ENCODE assay signal across 10 mouse cellular contexts in the genomic region with DNA sequence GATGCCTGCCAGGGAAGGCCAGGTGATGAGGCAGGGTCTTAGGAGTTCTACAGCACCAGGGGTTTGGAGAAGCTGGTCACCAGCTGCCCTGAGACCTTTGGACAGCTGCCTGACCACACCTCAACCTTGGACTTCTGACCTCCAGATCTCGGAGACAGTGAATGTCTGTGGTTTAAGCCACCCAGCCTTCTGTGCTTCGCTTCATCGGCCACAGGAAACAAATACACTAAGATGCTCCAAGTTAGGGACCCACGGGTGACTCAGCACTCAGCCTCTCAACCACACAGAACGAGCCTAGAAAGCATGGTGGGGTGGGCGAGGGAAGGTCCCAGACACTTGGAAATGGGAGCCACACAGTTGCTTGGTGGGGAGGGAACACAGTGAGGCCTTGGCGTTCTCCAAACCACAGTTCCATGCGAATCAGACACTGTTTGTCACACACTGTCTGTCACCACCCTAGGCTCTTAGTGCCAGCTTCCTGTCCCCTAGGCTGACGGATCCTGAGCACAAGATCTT.
DNase-seq lines count a peak whose midpoint lies in the region; ATAC-seq and TF ChIP-seq lines count a peak whose summit lies in the region.
"Had no signal": no experiment of that assay in that cellular context is flagged by ENCODE, and none has a peak within 500 bp of the region (broad histone marks: within the 10 kb centered on the region; RNA-seq: fewer than 3 reads in every experiment).

No protein-coding gene starts in this region.

- H3K4me2 ChIP-seq in heart, embryonic 15.5 days: no peak overlapping the region
- H3K4me2 ChIP-seq in forebrain, embryonic 14.5 days (ENCODE audit: low read length): no peak overlapping the region
- H3K4me2 ChIP-seq in stomach, postnatal 0 days (replicated peaks; ENCODE audit: low read depth): no peak overlapping the region
- no peak overlapping the region for H3K4me2 ChIP-seq in liver, embryonic 11.5 days

- peaks cover 19% of the 10 kb centered on the region for H3K4me1 ChIP-seq in heart, embryonic 15.5 days (replicated peaks)
- peaks cover 23% of the 10 kb centered on the region for H3K4me1 ChIP-seq in forebrain, embryonic 14.5 days (ENCODE audit: control insufficient read depth, insufficient read depth, low read length)
- peaks cover 7% of the 10 kb centered on the region for H3K4me1 ChIP-seq in stomach, postnatal 0 days (replicated peaks; ENCODE audit: control insufficient read depth, insufficient read depth)
- peaks cover 23% of the 10 kb centered on the region for H3K4me1 ChIP-seq in liver, embryonic 11.5 days (replicated peaks; ENCODE audit: control insufficient read depth, insufficient read depth, low read length)

- no peak for DNase-seq in heart, adult 9 months (ENCODE audit: low spot score in 2 of 2)
- DNase-seq in CD4-positive helper T cell, adult 2 months (ENCODE audit: low read depth, low spot score): peak; percentile 59
- DNase-seq in forebrain, embryonic 14.5 days (ENCODE audit: low spot score): no peak
- no peak for DNase-seq in cerebellum, postnatal 25 days
- DNase-seq in stomach, postnatal 0 days (ENCODE audit: low spot score): no peak
- no peak for DNase-seq in liver, embryonic 11.5 days (ENCODE audit: low spot score)
- DNase-seq: cerebellum, adult 9-10 months had no signal

- TF ChIP-seq EP300 in stomach, postnatal 0 days (optimal IDR thresholded peaks at IDR 0.05): no peak

- ATAC-seq in heart, embryonic 15.5 days (replicated peaks; ENCODE audit: insufficient number of reproducible peaks, insufficient read depth, low FRiP score, low read depth): no peak
- ATAC-seq in forebrain, embryonic 14.5 days: no peak
- ATAC-seq in megakaryocyte progenitor cell, adult 5-6 weeks (replicated peaks; ENCODE audit: poor library complexity): peak; percentile 41
- no peak for ATAC-seq in stomach, postnatal 0 days (ENCODE audit: low FRiP score, low TSS enrichment)
- no peak for ATAC-seq in liver, embryonic 11.5 days (replicated peaks; ENCODE audit: low FRiP score)

- no peak overlapping the region for H3K4me3 ChIP-seq in heart, embryonic 15.5 days
- no peak overlapping the region for H3K4me3 ChIP-seq in forebrain, embryonic 14.5 days (ENCODE audit: low read depth, low read length)
- H3K4me3 ChIP-seq in stomach, postnatal 0 days (ENCODE audit: low read depth, low read length): no peak overlapping the region
- no peak overlapping the region for H3K4me3 ChIP-seq in liver, embryonic 11.5 days (ENCODE audit: low read depth, low read length)

- H3K9me3 ChIP-seq in heart, embryonic 15.5 days (replicated peaks): no peaks in the 10 kb centered on the region
- no peaks in the 10 kb centered on the region for H3K9me3 ChIP-seq in forebrain, embryonic 14.5 days (replicated peaks; ENCODE audit: control insufficient read depth, low read length)
- no peaks in the 10 kb centered on the region for H3K9me3 ChIP-seq in stomach, postnatal 0 days (ENCODE audit: control insufficient read depth, low read length)
- no peaks in the 10 kb centered on the region for H3K9me3 ChIP-seq in liver, embryonic 11.5 days (ENCODE audit: control insufficient read depth, low read length)

- WGBS in heart, embryonic 15.5 days: 67% methylated on average over 9 of the region's 9 CpGs
- WGBS in forebrain, embryonic 14.5 days: 77% methylated on average over 9 of the region's 9 CpGs
- 71% methylated on average over 9 of the region's 9 CpGs for WGBS in stomach, postnatal 0 days
- 44% methylated on average over 9 of the region's 9 CpGs for WGBS in liver, embryonic 11.5 days

- H3K36me3 ChIP-seq in heart, embryonic 15.5 days: no peaks in the 10 kb centered on the region
- H3K36me3 ChIP-seq in forebrain, embryonic 14.5 days (ENCODE audit: control insufficient read depth, insufficient read depth, low read length): no peaks in the 10 kb centered on the region
- no peaks in the 10 kb centered on the region for H3K36me3 ChIP-seq in stomach, postnatal 0 days (ENCODE audit: control insufficient read depth, insufficient read depth, low read length)
- H3K36me3 ChIP-seq in liver, embryonic 11.5 days (ENCODE audit: control insufficient read depth, insufficient read depth, low read length): no peaks in the 10 kb centered on the region

- H3K27ac ChIP-seq in heart, embryonic 15.5 days: 0 out of 2 replicates have a peak overlapping the region, but pooled peaks have one; percentile 13
- peak overlapping the region; percentile 23; the same call in 1 of the 2 replicates for H3K27ac ChIP-seq in forebrain, embryonic 14.5 days (ENCODE audit: low read depth, low read length)
- no peak overlapping the region for H3K27ac ChIP-seq in stomach, postnatal 0 days (replicated peaks)
- no peak overlapping the region for H3K27ac ChIP-seq in liver, embryonic 11.5 days (ENCODE audit: low read depth, low read length)
- H3K27ac ChIP-seq: liver, embryonic 14.5 days had no signal

- H3K27me3 ChIP-seq in heart, embryonic 15.5 days: no peaks in the 10 kb centered on the region
- H3K27me3 ChIP-seq in forebrain, embryonic 14.5 days (replicated peaks; ENCODE audit: control insufficient read depth, insufficient read depth, low read length): no peaks in the 10 kb centered on the region
- no peaks in the 10 kb centered on the region for H3K27me3 ChIP-seq in stomach, postnatal 0 days (ENCODE audit: control insufficient read depth, insufficient read depth, low read length)
- no peaks in the 10 kb centered on the region for H3K27me3 ChIP-seq in liver, embryonic 11.5 days (replicated peaks; ENCODE audit: control insufficient read depth, insufficient read depth, low read length)

- no peak overlapping the region for H3K9ac ChIP-seq in heart, embryonic 15.5 days
- no peak overlapping the region for H3K9ac ChIP-seq in forebrain, embryonic 14.5 days (ENCODE audit: low read length)
- no peak overlapping the region for H3K9ac ChIP-seq in stomach, postnatal 0 days (ENCODE audit: low read length)
- H3K9ac ChIP-seq in liver, embryonic 11.5 days (ENCODE audit: low read depth, low read length): no peak overlapping the region
- H3K9ac ChIP-seq: liver, embryonic 14.5 days had no signal

- no peak for TF ChIP-seq CTCF in stomach, postnatal 0 days (IDR thresholded peaks at IDR 0.05; ENCODE audit: low read depth)

Comparison
In these comparisons a context has a peak if more than half of its experiments do, and no peak if none do; other contexts are left out.
1. H3K27ac ChIP-seq: peak in heart, embryonic 15.5 days (single experiment) and forebrain, embryonic 14.5 days (single experiment); none in stomach, postnatal 0 days (single experiment) and liver, embryonic 11.5 days (single experiment).